Mouse (Mus musculus): ENCODE data around the gene Ak8. TPM values are rescaled to one million over a fixed set of nuclear protein-coding genes. Genes with fewer than 3 reads are reported as not detected.
A peak's percentile ranks its signal among the peaks of the same experiment; 100 is the strongest.

Gene Ak8
- polyA plus RNA-seq, 1 experiment from 2014 or later = 0.34 TPM

DNA sequence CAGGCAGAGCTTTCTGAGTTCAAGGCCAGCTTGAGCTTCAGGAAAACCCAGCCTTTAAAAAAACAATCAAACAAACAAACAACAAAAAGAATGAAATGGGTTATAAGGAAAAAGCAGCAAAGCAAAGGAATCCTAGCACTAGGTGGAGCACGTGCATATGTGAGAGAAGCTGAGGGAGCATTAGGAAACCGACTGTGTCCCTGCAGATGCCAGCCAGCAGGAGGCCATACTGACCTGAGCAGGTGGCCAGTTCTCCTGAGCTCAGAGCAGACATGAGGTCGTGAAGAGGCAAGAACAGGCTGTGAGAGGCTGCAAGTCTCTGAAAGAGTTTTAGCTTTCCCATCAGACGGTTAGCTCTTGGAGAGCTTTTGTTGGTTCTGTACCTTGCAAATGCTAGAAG is 129.3 kb downstream of the Ak8 start:
- no peak overlapping the region for H3K9ac ChIP-seq (ENCODE audit: low read length)
- 48% methylated on average over 4 of the region's 4 CpGs for WGBS
- no peaks in the 10 kb centered on the region for H3K27me3 ChIP-seq (ENCODE audit: control insufficient read depth, insufficient read depth, low read length)
- ATAC-seq (ENCODE audit: insufficient read depth, low FRiP score, low TSS enrichment) (no peak), DNase-seq (ENCODE audit: low spot score) (no peak)
- no peak overlapping the region for H3K27ac ChIP-seq (ENCODE audit: low read depth, low read length)
- no peaks in the 10 kb centered on the region for H3K4me1 ChIP-seq (ENCODE audit: control insufficient read depth, insufficient read depth, low read length)
- H3K4me2 ChIP-seq (ENCODE audit: low read depth) = no peak overlapping the region
- no peak overlapping the region for H3K4me3 ChIP-seq (ENCODE audit: low read depth, low read length)
- H3K9me3 ChIP-seq (ENCODE audit: control insufficient read depth, low read length) = no peaks in the 10 kb centered on the region
- H3K36me3 ChIP-seq (ENCODE audit: control insufficient read depth, insufficient read depth, low read length) = peaks cover 29% of the 10 kb centered on the region

DNA sequence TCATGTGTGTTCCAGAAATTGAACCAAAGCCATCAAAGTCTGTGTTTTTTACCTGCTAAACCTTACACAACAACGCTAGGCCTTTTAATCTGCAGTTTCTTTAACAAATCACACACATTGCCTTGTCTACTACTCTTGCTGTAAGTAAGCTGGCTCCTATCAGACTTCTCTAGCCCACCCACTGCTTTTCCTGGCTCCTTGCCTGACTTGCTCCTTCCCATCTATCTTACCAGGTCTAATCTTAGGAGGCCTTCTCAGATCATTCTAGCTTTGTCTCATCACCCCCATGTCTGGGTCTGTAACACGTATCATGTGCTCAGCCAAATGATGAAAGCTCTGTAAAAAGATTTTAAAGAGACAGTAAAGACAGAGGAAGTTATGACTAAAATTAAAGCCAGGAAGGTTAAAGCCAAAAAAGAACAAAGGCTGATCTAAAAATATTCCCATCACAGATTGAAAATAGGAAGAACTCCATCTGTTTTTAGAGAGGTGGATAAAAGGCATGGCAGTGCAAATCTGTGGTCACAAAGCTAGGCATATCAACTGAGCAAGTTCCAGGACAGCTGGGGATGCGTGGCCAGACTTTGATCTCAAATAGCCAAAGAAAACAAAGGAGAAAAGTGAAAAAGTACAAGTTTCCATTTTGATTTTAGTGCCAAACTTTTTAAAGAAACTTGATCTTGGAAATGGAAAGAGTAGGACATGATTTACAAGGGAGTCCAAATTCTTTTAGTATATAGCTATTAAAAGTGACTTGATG is 136.4 kb downstream of the Ak8 start:
- Histone ChIP-seq H3K27me3 (ENCODE audit: control insufficient read depth, insufficient read depth, low read length) (no peaks in the 10 kb centered on the region), H3K9me3 (ENCODE audit: control insufficient read depth, low read length) (no peaks in the 10 kb centered on the region), H3K4me1 (ENCODE audit: control insufficient read depth, insufficient read depth, low read length) (peaks cover 7% of the 10 kb centered on the region), H3K4me2 (ENCODE audit: low read depth) (no peak overlapping the region), H3K27ac (ENCODE audit: low read depth, low read length) (no peak overlapping the region), H3K4me3 (ENCODE audit: low read depth, low read length) (no peak overlapping the region), H3K9ac (ENCODE audit: low read length) (no peak overlapping the region), H3K36me3 (ENCODE audit: control insufficient read depth, insufficient read depth, low read length) (peaks cover 12% of the 10 kb centered on the region)
- WGBS = 88% methylated on average over 3 of the region's 3 CpGs
- ATAC-seq (ENCODE audit: insufficient read depth, low FRiP score, low TSS enrichment) (no peak), DNase-seq (ENCODE audit: low spot score) (no peak)

GRCm38 (mm10) chr2:28839501-28840221 is 139.7 kb downstream of the Ak8 start:
- 0 out of 2 replicates have a peak, but pooled peaks cover 1% of the 10 kb centered on the region for H3K36me3 ChIP-seq (ENCODE audit: control insufficient read depth, insufficient read depth, low read length)
- 0% methylated on average over 52 of the region's 53 CpGs for WGBS
- H3K9me3 ChIP-seq (ENCODE audit: control insufficient read depth, low read length) = no peaks in the 10 kb centered on the region
- H3K9ac ChIP-seq (ENCODE audit: low read length) = peak overlapping the region; percentile 83
- H3K27me3 ChIP-seq (ENCODE audit: control insufficient read depth, insufficient read depth, low read length) = no peaks in the 10 kb centered on the region
- H3K4me1 ChIP-seq (ENCODE audit: control insufficient read depth, insufficient read depth, low read length) = peaks cover 15% of the 10 kb centered on the region
- peak; percentile 72 for ATAC-seq (ENCODE audit: insufficient read depth, low FRiP score, low TSS enrichment)
- peak overlapping the region; percentile 76 for H3K27ac ChIP-seq (ENCODE audit: low read depth, low read length)
- peak; percentile 12 for DNase-seq (ENCODE audit: low spot score)
- H3K4me2 ChIP-seq (ENCODE audit: low read depth) = peak overlapping the region; percentile 88
- H3K4me3 ChIP-seq (ENCODE audit: low read depth, low read length) = peak overlapping the region; percentile 92

GRCm38 (mm10) chr2:28840222-28840951 is 140.4 kb downstream of the Ak8 start, which contains the start of the genes Gtf3c4 and Ddx31:
Gene Gtf3c4 (minus strand): TSS chr2:28840360.
Gene Ddx31 (plus strand): TSS chr2:28840406.
- no peaks in the 10 kb centered on the region for H3K9me3 ChIP-seq (ENCODE audit: control insufficient read depth, low read length)
- peak within 1 kb of the TSS; percentile 76 for H3K27ac ChIP-seq (ENCODE audit: low read depth, low read length)
- peaks cover 15% of the 10 kb centered on the region for H3K4me1 ChIP-seq (ENCODE audit: control insufficient read depth, insufficient read depth, low read length)
- peak within 1 kb of the TSS; percentile 90 for H3K4me2 ChIP-seq (ENCODE audit: low read depth)
- DNase-seq (ENCODE audit: low spot score) = peak; percentile 95
- ATAC-seq (ENCODE audit: insufficient read depth, low FRiP score, low TSS enrichment) = peak; percentile 97
- H3K27me3 ChIP-seq (ENCODE audit: control insufficient read depth, insufficient read depth, low read length) = no peaks in the 10 kb centered on the region
- under 1% methylated on average over 61 of the region's 63 CpGs for WGBS
- peak within 1 kb of the TSS; percentile 92 for H3K4me3 ChIP-seq (ENCODE audit: low read depth, low read length)
- H3K36me3 ChIP-seq (ENCODE audit: control insufficient read depth, insufficient read depth, low read length) = peaks cover 4% of the 10 kb centered on the region
- peak within 1 kb of the TSS; percentile 83 for H3K9ac ChIP-seq (ENCODE audit: low read length)

DNA sequence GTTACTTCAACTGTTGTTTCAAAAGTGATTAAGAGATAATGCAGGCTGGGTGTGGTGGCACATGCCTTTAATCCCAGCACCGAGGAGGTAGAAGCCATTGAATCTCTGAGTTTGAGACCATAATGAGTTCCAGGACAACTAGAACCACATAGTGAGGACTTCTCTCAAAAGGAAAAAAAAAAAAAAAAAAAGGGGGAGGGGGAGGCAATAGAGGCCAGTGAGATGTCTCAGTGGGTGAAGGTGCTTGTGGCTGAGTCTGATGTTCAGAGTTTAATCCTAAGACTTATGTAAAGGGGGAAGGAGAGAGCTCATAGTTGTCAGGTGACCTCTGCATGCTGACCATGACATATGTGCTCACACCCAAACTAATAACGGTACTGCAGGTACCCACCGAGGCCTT is 142.1 kb downstream of the Ak8 start:
- peaks cover 4% of the 10 kb centered on the region for H3K36me3 ChIP-seq (ENCODE audit: control insufficient read depth, insufficient read depth, low read length)
- peaks cover 15% of the 10 kb centered on the region for H3K4me1 ChIP-seq (ENCODE audit: control insufficient read depth, insufficient read depth, low read length)
- H3K27ac ChIP-seq (ENCODE audit: low read depth, low read length) = no peak overlapping the region
- no peaks in the 10 kb centered on the region for H3K9me3 ChIP-seq (ENCODE audit: control insufficient read depth, low read length)
- ATAC-seq (ENCODE audit: insufficient read depth, low FRiP score, low TSS enrichment) = no peak
- DNase-seq (ENCODE audit: low spot score) = no peak
- no peak overlapping the region for H3K9ac ChIP-seq (ENCODE audit: low read length)
- H3K4me3 ChIP-seq (ENCODE audit: low read depth, low read length) = no peak overlapping the region
- 86% methylated on average over 3 of the region's 3 CpGs for whole genome bisulfite sequencing
- no peaks in the 10 kb centered on the region for H3K27me3 ChIP-seq (ENCODE audit: control insufficient read depth, insufficient read depth, low read length)
- H3K4me2 ChIP-seq (ENCODE audit: low read depth) = no peak overlapping the region

- peaks cover 9% of the 10 kb centered on the region for H3K36me3 ChIP-seq (ENCODE audit: control insufficient read depth, insufficient read depth, low read length)
- H3K27ac ChIP-seq (ENCODE audit: low read depth, low read length) = no peak overlapping the region
- H3K9ac ChIP-seq (ENCODE audit: low read length) = no peak overlapping the region
- no peak overlapping the region for H3K4me2 ChIP-seq (ENCODE audit: low read depth)
- H3K4me3 ChIP-seq (ENCODE audit: low read depth, low read length) = no peak overlapping the region
- 93% methylated on average over 2 of the region's 2 CpGs for WGBS
- H3K4me1 ChIP-seq (ENCODE audit: control insufficient read depth, insufficient read depth, low read length) = no peaks in the 10 kb centered on the region
- DNase-seq (ENCODE audit: low spot score) = no peak
- ATAC-seq (ENCODE audit: insufficient read depth, low FRiP score, low TSS enrichment) = no peak
- H3K9me3 ChIP-seq (ENCODE audit: control insufficient read depth, low read length) = no peaks in the 10 kb centered on the region
- H3K27me3 ChIP-seq (ENCODE audit: control insufficient read depth, insufficient read depth, low read length) = no peaks in the 10 kb centered on the region
Observed at GRCm38 (mm10) chr2:28848879-28849278, 148.9 kb downstream of the Ak8 start.

DNA sequence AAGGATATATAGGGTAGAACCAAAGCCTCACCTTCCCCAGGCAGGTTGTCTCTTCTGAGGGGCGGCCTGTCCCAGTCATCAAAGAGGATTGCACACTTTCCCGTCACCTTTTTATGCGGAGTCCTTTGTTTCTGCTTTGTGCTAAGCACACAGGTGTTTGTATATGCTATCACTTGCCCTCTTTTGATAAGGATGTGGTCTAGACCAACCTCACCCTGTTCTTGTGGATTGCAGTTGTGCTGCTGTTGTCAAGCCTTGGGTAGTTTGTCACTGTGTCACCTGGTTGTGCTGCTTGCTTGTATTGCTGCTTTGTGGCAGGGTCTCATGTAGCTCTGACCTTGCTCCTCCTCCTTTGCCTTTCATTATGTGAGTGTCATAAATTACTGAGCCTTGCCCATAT is 152.6 kb downstream of the Ak8 start:
- no peak overlapping the region for H3K4me2 ChIP-seq (ENCODE audit: low read depth)
- H3K27me3 ChIP-seq (ENCODE audit: control insufficient read depth, insufficient read depth, low read length) = no peaks in the 10 kb centered on the region
- H3K4me3 ChIP-seq (ENCODE audit: low read depth, low read length) = no peak overlapping the region
- H3K9ac ChIP-seq (ENCODE audit: low read length) = no peak overlapping the region
- no peaks in the 10 kb centered on the region for H3K9me3 ChIP-seq (ENCODE audit: control insufficient read depth, low read length)
- WGBS = 92% methylated on average over 3 of the region's 3 CpGs
- H3K27ac ChIP-seq (ENCODE audit: low read depth, low read length) = no peak overlapping the region
- ATAC-seq (ENCODE audit: insufficient read depth, low FRiP score, low TSS enrichment) (no peak), DNase-seq (ENCODE audit: low spot score) (no peak)
- H3K4me1 ChIP-seq (ENCODE audit: control insufficient read depth, insufficient read depth, low read length) = no peaks in the 10 kb centered on the region
- peaks cover 4% of the 10 kb centered on the region for H3K36me3 ChIP-seq (ENCODE audit: control insufficient read depth, insufficient read depth, low read length)

- Histone ChIP-seq H3K9me3 (ENCODE audit: control insufficient read depth, low read length) (no peaks in the 10 kb centered on the region), H3K27me3 (ENCODE audit: control insufficient read depth, insufficient read depth, low read length) (no peaks in the 10 kb centered on the region), H3K27ac (ENCODE audit: low read depth, low read length) (no peak overlapping the region), H3K4me2 (ENCODE audit: low read depth) (no peak overlapping the region), H3K4me3 (ENCODE audit: low read depth, low read length) (no peak overlapping the region), H3K9ac (ENCODE audit: low read length) (no peak overlapping the region), H3K4me1 (ENCODE audit: control insufficient read depth, insufficient read depth, low read length) (no peaks in the 10 kb centered on the region), H3K36me3 (ENCODE audit: control insufficient read depth, insufficient read depth, low read length) (peaks cover 2% of the 10 kb centered on the region)
- WGBS = 96% methylated on average over 2 of the region's 2 CpGs
- DNase-seq (ENCODE audit: low spot score) (no peak), ATAC-seq (ENCODE audit: insufficient read depth, low FRiP score, low TSS enrichment) (no peak)
Observed at GRCm38 (mm10) chr2:28855773-28856172, 155.8 kb downstream of the Ak8 start.
